Mouse (Mus musculus) midbrain, embryonic 12.5 days (tissue): ENCODE measurements around the gene E030018B13Rik. TPM values are rescaled to one million over a fixed set of nuclear protein-coding genes. Genes with fewer than 3 reads are reported as not detected.

Experiments
- ATAC-seq: fragments of 200-750 bp; cut with Nextera tagmentation; 2 replicates; pipeline ENCODE4 v1.8.0; 2017; ENCODE audit warnings: low read depth, moderate TSS enrichment, moderate library complexity; ENCODE audit not compliant: low FRiP score
- H3K27ac ChIP-seq: fragments of 300-500 bp; sonication (generic); replicated peaks from 2 replicates; pipeline ENCODE4 v1.5.1; 2016; ENCODE audit warnings: mild to moderate bottlenecking
- H3K27me3 ChIP-seq: fragments of 300-500 bp; sonication (generic); 2 replicates; pipeline ENCODE4 v1.6.1; 2016; ENCODE audit warnings: mild to moderate bottlenecking
- H3K36me3 ChIP-seq: fragments of 300-500 bp; sonication (generic); 2 replicates; pipeline ENCODE4 v1.6.1; 2016
- H3K4me1 ChIP-seq: fragments of 300-500 bp; sonication (generic); 2 replicates; pipeline ENCODE4 v1.6.1; 2016
- H3K4me2 ChIP-seq: fragments of 300-500 bp; sonication (generic); replicated peaks from 2 replicates; pipeline ENCODE4 v1.6.1; 2016; ENCODE audit warnings: mild to moderate bottlenecking, moderate library complexity
- H3K4me3 ChIP-seq: fragments of 300-500 bp; sonication (generic); 2 replicates; pipeline ENCODE4 v1.5.1; 2016; ENCODE audit warnings: mild to moderate bottlenecking
- H3K9ac ChIP-seq: fragments of 300-500 bp; sonication (generic); replicated peaks from 2 replicates; pipeline ENCODE4 v1.6.1; 2016; ENCODE audit warnings: mild to moderate bottlenecking, moderate library complexity
- H3K9me3 ChIP-seq: fragments of 300-500 bp; sonication (generic); 2 replicates; pipeline ENCODE4 v1.6.1; 2016; ENCODE audit warnings: mild to moderate bottlenecking
- WGBS: fragments of 180-500 bp; shearing (Covaris S2); methylation state at CpG from one replicate; pipeline ENCODE4 v1.1.7; 2016; 5-methylcytosine and 5-hydroxymethylcytosine counted together
- polyA plus RNA-seq: library from polyadenylated mRNA; unstranded; fragments of >200 nt; fragmentation: Nextera tagmentation; extraction: Ambion mirVana; gene quantifications from 2 replicates; pipeline ENCODE4 v1.2.1, GENCODE M21; 2016

Gene E030018B13Rik
- polyA plus RNA-seq, 1 experiment from 2014 or later, result not detected

DNA sequence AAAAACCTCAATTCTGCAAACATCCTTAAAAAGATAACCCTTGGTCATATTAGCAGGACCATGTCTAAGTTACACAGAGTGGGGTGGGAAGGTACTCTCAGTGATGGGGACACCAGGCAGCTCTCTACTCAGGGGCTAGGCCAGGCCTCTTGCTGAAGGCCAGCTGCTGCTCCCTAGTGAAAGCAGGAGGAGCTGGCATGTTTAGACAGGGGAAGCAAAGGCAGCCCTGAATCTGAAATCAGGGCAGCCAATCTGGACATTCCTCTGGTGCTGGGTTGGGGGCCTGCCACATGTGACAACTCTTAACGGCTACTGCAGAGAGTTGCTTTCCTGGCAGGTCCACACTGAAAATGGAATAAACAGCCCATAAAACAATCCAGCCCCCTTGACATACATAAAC is 7.5 kb downstream of the E030018B13Rik start:
- Histone ChIP-seq H3K4me2 (no peak overlapping the region), H3K9me3 (no peaks in the 10 kb centered on the region), H3K27me3 (no peaks in the 10 kb centered on the region), H3K36me3 (no peaks in the 10 kb centered on the region), H3K9ac (no peak overlapping the region), H3K27ac (no peak overlapping the region), H3K4me1 (peaks cover 36% of the 10 kb centered on the region), H3K4me3 (no peak overlapping the region)
- no peak for ATAC-seq
- 78% methylated on average over 1 of the region's 1 CpGs for WGBS

DNA sequence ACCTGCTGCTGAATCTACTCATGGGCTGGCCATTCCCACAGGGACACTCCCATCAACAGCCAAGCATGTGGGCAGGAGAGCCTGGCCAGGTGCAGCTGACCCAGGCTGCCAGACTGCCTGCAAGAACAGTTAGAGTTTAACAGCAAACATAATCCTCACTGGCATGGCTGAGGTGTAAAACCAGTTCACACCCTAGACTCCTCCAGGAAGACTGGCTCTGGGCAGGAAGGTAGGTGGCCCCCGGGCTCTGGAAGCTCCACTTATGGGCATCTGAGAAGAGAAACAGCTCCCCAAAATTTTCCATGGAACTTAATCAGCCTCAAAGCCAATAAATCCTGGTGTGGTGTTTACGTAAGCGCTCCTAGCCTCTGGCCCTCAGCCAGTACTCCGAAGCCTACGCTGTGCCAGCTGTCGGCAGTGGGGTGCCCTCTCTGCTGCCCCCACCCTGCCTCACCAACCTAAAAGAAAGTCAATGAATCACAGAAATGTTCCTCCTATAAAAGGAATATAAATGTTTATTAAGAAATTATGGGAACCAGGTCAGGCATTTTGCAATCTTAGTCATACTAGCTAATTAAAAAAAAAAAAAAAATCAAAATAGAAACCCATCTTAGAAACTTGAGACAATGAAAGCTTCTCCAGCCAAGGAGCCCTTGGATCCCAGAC is 8.2 kb downstream of the E030018B13Rik start:
- Histone ChIP-seq H3K36me3 (no peaks in the 10 kb centered on the region), H3K4me1 (peaks cover 36% of the 10 kb centered on the region), H3K9ac (no peak overlapping the region), H3K9me3 (no peaks in the 10 kb centered on the region), H3K27me3 (no peaks in the 10 kb centered on the region), H3K4me3 (no peak overlapping the region), H3K4me2 (no peak overlapping the region), H3K27ac (0 out of 2 replicates have a peak overlapping the region, but pooled peaks have one; percentile 11)
- ATAC-seq, result no peak
- WGBS, result 72% methylated on average over 6 of the region's 6 CpGs

DNA sequence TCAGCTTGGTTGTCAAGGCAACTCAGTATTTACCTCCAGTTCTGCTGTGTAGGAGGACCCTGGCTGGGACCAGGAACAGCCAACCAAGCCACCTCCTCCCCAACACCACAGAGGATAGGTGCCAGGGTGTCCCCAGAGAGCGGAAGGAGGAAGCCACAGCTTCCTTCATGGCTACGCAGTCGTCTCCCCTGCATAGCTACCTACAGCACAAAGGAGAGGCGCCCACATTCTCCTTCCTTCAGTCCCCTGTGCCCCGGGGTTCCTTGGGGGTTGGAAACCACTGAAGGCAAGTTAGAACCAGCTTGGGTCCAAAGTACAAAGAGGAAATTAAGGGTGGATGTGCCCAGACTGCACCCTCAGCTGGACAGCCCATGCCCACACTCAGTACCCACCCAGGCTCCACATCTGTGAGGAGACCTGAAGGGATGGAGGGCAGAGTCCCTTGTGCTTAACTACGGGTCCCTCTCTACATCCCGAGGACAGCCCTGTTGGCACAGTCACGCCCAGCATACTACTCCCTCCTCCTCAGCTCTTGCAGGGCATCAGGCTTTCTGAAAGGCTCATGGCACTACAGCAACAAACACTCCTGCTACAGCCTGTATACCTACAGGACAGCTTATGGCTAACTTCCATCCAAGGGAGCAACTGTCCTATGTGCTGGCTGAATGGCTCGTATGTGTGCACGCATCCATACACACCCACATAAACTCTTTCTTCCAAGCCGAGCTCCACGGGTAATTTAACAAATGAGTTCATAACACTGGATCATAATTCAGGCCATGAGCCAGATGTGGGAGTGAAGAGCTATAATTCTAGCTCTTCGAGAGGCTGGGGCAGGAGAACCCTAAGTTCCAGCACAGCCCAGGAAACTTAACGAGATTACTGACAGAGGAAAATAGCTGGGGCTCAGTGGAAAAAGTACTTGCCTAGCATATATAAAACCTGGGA is 9.0 kb downstream of the E030018B13Rik start:
- Histone ChIP-seq H3K4me1 (peaks cover 36% of the 10 kb centered on the region), H3K4me2 (no peak overlapping the region), H3K27ac (0 out of 2 replicates have a peak overlapping the region, but pooled peaks have one; percentile 46), H3K36me3 (no peaks in the 10 kb centered on the region), H3K4me3 (no peak overlapping the region), H3K9me3 (no peaks in the 10 kb centered on the region), H3K27me3 (no peaks in the 10 kb centered on the region), H3K9ac (no peak overlapping the region)
- WGBS, result 81% methylated on average over 14 of the region's 14 CpGs
- no peak for ATAC-seq

DNA sequence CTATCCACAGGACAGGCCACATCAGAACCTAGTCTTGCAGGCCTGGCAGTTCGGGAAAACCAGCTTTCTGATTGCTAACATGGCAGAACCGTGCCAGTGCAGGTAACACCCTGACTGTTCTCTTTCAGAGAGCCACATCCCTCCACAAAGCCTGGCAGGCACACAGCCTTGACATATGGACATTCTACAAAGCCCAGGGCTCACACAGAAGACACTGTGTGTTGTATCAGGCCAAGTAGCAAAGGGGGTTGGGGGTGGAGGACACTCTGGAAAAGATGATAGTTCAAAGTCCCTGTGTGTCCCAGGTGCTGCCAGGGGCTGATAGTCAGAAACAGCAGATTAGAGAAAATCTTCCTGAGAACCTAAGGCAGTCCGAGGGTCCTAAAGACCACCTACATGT is 9.8 kb downstream of the E030018B13Rik start:
- Histone ChIP-seq H3K27me3 (no peaks in the 10 kb centered on the region), H3K27ac (0 out of 2 replicates have a peak overlapping the region, but pooled peaks have one; percentile 46), H3K9me3 (no peaks in the 10 kb centered on the region), H3K4me2 (no peak overlapping the region), H3K4me1 (peaks cover 36% of the 10 kb centered on the region), H3K36me3 (no peaks in the 10 kb centered on the region), H3K4me3 (no peak overlapping the region), H3K9ac (no peak overlapping the region)
- WGBS, result 76% methylated on average over 3 of the region's 3 CpGs
- no peak for ATAC-seq

DNA sequence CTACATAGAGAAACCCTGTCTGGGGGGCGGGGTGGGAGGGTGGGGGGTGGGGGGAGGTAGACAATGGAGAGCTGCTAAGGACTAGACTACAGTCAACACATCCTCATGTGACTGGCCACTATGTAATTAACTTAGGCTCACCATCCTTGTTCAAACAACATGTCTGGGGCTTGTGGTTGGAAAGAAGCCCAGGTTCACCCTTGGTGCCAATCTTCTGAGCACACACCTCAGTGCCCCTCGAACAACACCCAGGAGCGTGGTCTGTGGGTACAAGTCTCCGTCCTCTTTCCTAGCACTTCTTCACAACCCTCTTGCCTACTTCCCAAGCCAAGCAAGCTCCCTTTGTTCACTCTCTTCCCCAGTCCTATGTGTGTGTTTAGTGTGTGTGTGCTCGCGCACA is 10.5 kb downstream of the E030018B13Rik start:
- H3K4me1 ChIP-seq, result peaks cover 34% of the 10 kb centered on the region
- H3K36me3 ChIP-seq, result no peaks in the 10 kb centered on the region
- no peak overlapping the region for H3K27ac ChIP-seq
- H3K4me3 ChIP-seq, result no peak overlapping the region
- H3K9me3 ChIP-seq, result no peaks in the 10 kb centered on the region
- H3K4me2 ChIP-seq, result no peak overlapping the region
- no peaks in the 10 kb centered on the region for H3K27me3 ChIP-seq
- no peak for ATAC-seq
- WGBS, result 97% methylated on average over 6 of the region's 6 CpGs
- no peak overlapping the region for H3K9ac ChIP-seq

DNA sequence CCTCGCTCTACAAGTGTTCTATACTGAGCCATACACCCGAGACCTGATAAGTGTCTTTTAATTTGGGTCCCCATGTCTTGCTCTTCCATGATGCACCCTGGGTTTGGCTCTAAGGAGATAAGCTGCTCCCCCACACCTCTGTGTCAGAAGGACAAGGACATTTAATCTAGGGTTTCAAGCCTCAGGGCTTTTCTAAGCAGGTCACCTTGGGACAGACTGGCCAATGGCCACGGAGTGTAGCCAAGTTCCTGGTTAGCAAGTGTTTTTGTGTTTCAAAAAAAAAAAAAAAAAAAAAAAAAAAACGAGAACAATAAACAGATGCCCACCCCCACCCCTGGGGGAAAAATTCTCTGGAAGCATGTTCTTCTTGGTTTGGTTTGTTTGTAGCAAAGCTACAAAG is 12.4 kb downstream of the E030018B13Rik start:
- Histone ChIP-seq H3K27ac (no peak overlapping the region), H3K4me3 (no peak overlapping the region), H3K36me3 (no peaks in the 10 kb centered on the region), H3K9ac (no peak overlapping the region), H3K4me1 (peaks cover 29% of the 10 kb centered on the region), H3K9me3 (no peaks in the 10 kb centered on the region), H3K27me3 (no peaks in the 10 kb centered on the region), H3K4me2 (no peak overlapping the region)
- no peak for ATAC-seq
- 86% methylated on average over 4 of the region's 4 CpGs for WGBS

DNA sequence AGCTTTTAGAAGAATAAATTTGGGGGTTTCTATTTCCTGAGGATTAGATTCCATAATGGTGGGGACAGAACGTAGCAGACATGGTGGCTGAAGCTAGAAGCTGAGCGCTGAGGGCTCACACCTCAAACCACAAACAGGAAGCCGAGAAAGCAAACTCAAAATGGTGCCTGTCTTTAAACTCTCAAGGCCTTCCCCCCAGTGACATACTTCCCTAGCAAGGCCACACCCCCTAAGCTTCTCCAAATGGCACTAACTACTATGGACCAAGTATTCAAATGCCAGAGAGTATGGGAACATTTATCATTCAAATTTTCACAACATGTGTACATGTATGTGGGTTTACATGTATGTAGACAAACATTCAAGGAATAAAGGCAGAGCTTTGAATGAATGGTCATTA is 13.5 kb downstream of the E030018B13Rik start:
- no peaks in the 10 kb centered on the region for H3K9me3 ChIP-seq
- peaks cover 30% of the 10 kb centered on the region for H3K4me1 ChIP-seq
- H3K27me3 ChIP-seq, result no peaks in the 10 kb centered on the region
- H3K9ac ChIP-seq, result no peak overlapping the region
- no peak overlapping the region for H3K27ac ChIP-seq
- 94% methylated on average over 3 of the region's 3 CpGs for WGBS
- no peak for ATAC-seq
- H3K4me3 ChIP-seq, result no peak overlapping the region
- H3K36me3 ChIP-seq, result no peaks in the 10 kb centered on the region
- no peak overlapping the region for H3K4me2 ChIP-seq

DNA sequence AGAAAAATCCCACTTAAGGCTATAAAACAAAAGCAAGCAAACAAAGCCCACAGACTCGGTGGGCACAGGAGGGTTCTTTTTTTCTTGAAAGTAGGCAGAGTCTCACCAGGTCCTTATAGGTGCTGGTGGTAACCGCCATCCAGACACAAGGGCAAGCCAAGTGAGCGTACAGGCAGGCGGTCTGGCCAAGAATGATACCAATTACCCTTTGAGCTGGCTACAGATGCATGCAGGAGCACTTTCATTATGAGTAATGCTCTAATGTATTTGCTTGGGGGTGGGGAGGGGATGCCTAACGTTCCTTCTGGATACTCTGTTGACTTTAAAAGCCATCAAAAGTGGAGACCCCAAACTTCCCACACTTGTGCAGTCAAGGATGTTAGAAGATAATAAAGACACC is 14.1 kb downstream of the E030018B13Rik start:
- H3K4me1 ChIP-seq, result peaks cover 30% of the 10 kb centered on the region
- no peak for ATAC-seq
- no peaks in the 10 kb centered on the region for H3K9me3 ChIP-seq
- H3K9ac ChIP-seq, result no peak overlapping the region
- no peak overlapping the region for H3K4me2 ChIP-seq
- H3K4me3 ChIP-seq, result no peak overlapping the region
- H3K27me3 ChIP-seq, result no peaks in the 10 kb centered on the region
- no peaks in the 10 kb centered on the region for H3K36me3 ChIP-seq
- WGBS, result 86% methylated on average over 5 of the region's 5 CpGs
- H3K27ac ChIP-seq, result no peak overlapping the region

DNA sequence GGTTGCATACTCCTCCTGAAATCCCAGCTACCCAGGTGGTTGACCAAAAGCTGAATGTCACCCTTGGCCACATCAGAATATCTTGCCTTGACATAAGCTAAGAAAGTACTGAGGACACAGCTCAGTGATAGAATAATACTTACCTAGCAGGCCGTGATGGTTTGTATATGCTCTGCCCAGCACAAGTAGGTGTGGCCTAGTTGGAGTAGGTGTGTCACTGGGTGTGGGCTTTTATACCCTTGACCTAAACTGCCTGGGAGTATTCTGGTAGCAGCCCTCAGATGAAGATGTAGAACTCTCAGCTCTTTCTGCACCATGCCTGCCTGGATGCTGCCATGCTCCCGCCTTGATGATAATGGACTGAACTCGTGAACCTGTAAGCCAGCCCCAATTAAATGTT is 15.8 kb downstream of the E030018B13Rik start:
- no peaks in the 10 kb centered on the region for H3K27me3 ChIP-seq
- H3K4me1 ChIP-seq, result peaks cover 27% of the 10 kb centered on the region

DNA sequence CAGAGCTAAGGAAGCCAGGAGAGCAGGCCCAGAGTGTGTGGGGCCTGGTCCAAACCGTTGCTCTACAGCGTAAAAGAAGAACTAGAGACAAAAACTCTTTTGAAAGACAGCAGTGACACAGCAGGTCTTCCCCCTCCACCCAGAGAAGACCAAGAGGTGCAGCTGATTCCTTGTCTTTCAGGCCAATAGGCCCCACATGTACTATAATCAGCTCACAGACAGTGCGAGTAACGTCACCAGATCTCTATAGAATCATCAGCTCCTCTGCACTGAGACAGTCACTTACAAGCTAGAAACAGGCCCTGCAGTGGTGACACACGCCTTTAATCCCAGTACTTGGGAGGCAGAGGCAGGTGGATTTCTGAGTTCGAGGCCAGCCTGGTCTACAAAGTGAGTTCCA is 17.2 kb downstream of the E030018B13Rik start:
- Histone ChIP-seq H3K9me3 (no peaks in the 10 kb centered on the region), H3K27ac (peak overlapping the region; percentile 10; the same call in 1 of the 2 replicates), H3K4me2 (no peak overlapping the region), H3K4me1 (peaks cover 27% of the 10 kb centered on the region), H3K36me3 (no peaks in the 10 kb centered on the region), H3K4me3 (no peak overlapping the region), H3K27me3 (no peaks in the 10 kb centered on the region), H3K9ac (no peak overlapping the region)
- no peak for ATAC-seq
- WGBS, result 83% methylated on average over 6 of the region's 6 CpGs

More for the DNA sequence above, 15.8 kb downstream of the E030018B13Rik start:
- no peak for ATAC-seq
- H3K27ac ChIP-seq, result no peak overlapping the region
- 91% methylated on average over 3 of the region's 3 CpGs for WGBS
- no peak overlapping the region for H3K4me2 ChIP-seq
- H3K9ac ChIP-seq, result no peak overlapping the region
- no peak overlapping the region for H3K4me3 ChIP-seq
- H3K9me3 ChIP-seq, result no peaks in the 10 kb centered on the region
- no peaks in the 10 kb centered on the region for H3K36me3 ChIP-seq

DNA sequence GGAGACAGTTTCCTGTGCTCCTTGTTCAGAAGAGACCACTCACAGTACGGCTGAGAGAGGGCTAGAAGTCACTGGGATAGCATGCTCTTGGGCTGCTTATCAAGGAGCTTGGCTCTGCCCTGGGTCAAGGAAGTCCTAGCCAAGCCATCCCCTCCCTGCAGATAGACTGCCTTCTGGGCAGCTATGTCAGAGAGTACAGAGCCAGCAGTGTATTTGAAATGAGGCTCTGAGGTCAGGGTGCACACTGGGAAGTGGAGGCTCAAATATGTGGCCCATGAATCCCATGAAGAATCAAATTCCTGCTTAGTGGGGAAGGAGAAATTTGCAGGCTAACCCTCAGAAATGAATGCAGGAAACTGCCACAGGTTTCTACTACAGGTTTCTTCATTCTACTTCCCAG is 17.9 kb downstream of the E030018B13Rik start:
- WGBS, result 63% methylated on average over 1 of the region's 1 CpGs
- peaks cover 28% of the 10 kb centered on the region for H3K4me1 ChIP-seq
- peak overlapping the region; percentile 91 for H3K4me2 ChIP-seq
- H3K27me3 ChIP-seq, result no peaks in the 10 kb centered on the region
- H3K4me3 ChIP-seq, result no peak overlapping the region
- no peak overlapping the region for H3K27ac ChIP-seq
- H3K9me3 ChIP-seq, result no peaks in the 10 kb centered on the region
- no peaks in the 10 kb centered on the region for H3K36me3 ChIP-seq
- no peak overlapping the region for H3K9ac ChIP-seq
- no peak for ATAC-seq

DNA sequence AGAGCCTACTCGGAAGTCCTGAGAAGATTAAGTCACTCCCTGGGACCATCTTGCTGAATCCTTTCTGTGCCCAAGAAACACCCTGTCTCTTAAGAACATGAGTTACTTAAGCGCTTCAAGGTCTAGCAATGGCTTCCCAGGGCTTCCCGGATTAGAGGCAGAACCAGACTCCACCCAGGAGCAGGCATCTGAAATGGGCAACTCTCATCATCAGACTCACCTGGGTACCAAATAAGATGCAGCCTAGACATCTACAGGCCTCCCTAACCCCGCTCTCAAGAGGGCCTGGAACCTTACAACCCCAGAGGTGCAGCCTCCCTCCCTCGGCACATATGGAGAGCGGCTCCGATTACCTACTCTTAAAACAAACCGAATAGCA is 19.1 kb downstream of the E030018B13Rik start:
- Histone ChIP-seq H3K4me1 (peaks cover 33% of the 10 kb centered on the region), H3K27me3 (peaks cover 4% of the 10 kb centered on the region; the same call in 1 of the 2 replicates), H3K9me3 (no peaks in the 10 kb centered on the region), H3K4me2 (peak overlapping the region; percentile 91), H3K4me3 (peak overlapping the region; percentile 99), H3K9ac (peak overlapping the region; percentile 96), H3K36me3 (no peaks in the 10 kb centered on the region), H3K27ac (no peak overlapping the region)
- no peak for ATAC-seq
- 11% methylated on average over 8 of the region's 8 CpGs for WGBS
